Mouse (Mus musculus) lung, postnatal 14 days (tissue): ENCODE data around the gene Slc5a4a.

Source experiments
- DNase-seq: peaks from one replicate; pipeline ENCODE4 v3.0.0; 2021

Gene Slc5a4a

GRCm38 (mm10) chr10:76147278-76147677 is at the start of gene Slc5a4a:
Slc5a4a (plus strand) TSS chr10:76147451.
- no peak for DNase-seq

DNA sequence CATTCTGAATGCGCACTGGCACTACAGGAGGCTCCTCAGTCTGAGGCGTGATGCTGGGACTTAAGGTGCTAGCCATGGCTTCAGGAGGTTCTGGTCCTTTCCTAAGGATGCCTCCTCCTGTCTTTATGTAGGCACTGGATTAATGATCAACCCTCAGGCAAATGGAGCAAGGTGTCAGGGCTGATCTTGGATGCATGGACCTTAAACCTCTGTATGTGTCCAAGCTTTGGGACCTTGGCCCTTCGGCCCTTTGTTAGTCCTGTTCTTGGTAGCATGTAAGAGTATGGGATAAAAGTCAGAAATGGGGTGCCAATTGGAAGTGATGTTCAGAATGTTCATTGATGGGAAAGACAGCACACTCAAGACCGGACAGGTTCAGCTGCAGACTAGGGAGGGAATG is 36.4 kb upstream of the Slc5a4a start, which contains the start of gene Slc5a4b:
TSS of gene Slc5a4b (minus strand) at position 101 of the 400 bp plus-strand sequence.
- no peak for DNase-seq

GRCm38 (mm10) chr10:76117966-76118365 is 29.3 kb upstream of the Slc5a4a start:
- DNase-seq, result peak; percentile 74

- DNase-seq, result peak; percentile 30
Measured at GRCm38 (mm10) chr10:76118741-76119140, 28.5 kb upstream of the Slc5a4a start.

GRCm38 (mm10) chr10:76120124-76120711 is 27.0 kb upstream of the Slc5a4a start:
- no peak for DNase-seq

DNA sequence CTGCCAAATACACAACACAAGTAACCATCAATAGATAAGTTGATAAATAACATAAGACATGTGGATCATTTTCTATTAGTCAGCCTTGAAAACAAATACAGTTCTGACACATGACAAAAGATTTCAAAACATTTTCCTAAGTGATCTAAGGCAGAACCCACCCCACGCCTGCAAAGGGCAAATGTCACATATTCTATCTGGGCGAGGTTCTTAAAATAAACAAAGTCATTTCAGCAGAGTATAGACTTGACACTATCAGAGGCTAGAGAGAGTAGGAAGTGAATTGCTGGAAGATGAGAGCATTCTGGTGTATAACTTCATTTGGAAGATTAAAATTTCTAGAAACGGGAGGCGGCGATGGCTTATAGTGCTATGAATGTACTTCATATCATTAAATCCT is 25.8 kb upstream of the Slc5a4a start:
- no peak for DNase-seq

DNA sequence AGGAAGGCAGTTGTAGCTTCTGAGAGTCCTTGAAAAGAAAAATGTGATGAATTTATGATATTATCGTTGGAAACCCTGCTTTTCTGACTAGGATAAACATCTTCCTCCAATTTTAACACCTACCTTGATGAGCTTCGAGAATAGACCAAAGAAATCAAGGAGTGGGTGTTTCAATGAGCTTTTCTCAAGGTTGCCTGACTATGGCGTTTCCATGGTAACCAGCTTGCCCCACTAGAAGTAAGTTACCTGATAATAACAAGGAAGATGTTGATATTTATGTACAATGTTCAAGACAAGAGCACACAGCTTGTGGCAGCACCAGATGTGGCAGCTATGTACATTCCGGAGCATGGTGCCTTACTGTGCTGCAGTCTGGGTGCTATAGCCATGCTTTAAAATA is 14.7 kb upstream of the Slc5a4a start:
- DNase-seq, result no peak

DNA sequence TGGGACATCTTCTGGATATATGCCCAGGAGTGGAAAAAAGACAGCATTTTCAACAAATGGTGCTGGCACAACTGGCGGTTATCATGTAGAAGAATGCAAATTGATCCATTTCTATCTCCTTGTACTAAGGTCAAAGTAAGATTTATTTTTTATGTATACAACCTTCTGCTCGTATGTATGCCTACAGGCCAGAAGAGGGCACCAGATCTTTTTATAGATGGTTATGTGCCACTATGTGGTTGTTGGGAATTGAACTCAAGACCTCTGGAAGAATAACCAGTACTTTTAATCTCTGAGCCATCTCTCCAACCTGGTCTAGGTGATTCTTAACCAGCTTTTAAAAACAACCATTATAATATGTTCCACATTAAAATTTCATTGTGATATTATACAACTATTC is 10.9 kb upstream of the Slc5a4a start:
- DNase-seq, result no peak

GRCm38 (mm10) chr10:76146846-76147245 is 405 bp upstream of the Slc5a4a start:
- DNase-seq, result no peak

DNA sequence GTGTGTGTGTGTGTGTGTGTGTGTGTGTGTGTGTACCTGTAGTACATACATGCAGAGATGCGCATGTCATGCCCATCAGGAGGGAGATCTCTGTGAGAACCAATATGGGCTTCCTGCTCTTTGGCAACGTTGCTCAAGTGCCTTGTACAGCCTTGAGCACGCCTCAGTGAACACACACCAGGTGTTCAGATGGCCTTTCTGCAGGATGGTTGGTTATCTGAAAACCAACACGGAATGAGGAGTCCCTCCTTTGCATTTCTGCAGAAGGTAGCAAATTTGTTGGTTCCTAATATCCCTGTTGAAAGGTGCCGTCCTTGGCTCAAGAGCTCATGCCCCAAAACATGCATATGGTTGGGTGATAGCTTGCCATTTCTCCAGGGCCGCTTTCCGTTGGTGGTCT is 8.7 kb downstream of the Slc5a4a start:
- no peak for DNase-seq

- DNase-seq, result no peak
Measured at GRCm38 (mm10) chr10:76157528-76157927, 10.3 kb downstream of the Slc5a4a start.

- DNase-seq, result no peak
Measured at GRCm38 (mm10) chr10:76158009-76158408, 10.8 kb downstream of the Slc5a4a start.

DNA sequence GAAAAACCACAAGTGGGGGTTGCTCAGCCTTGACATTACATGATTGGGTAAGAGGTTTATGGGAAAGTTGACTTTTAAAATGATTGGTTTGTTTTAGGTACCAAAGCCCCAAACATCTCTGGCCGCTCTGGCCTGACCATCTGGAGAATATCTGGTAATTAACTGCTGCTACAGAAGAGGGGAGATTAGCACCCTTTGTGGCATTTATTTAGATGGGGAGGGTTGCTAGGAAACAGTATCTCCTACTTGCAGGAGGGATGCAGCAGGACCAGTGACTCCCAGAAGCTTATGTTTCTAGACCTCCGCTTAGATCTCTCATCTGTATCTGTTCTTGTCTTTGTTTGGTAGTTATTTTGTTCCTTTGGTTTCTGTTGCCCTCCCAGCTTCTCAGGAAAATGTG is 27.6 kb downstream of the Slc5a4a start:
- DNase-seq, result no peak

- DNase-seq, result no peak
Measured at GRCm38 (mm10) chr10:76185216-76185615, 38.0 kb downstream of the Slc5a4a start.

DNA sequence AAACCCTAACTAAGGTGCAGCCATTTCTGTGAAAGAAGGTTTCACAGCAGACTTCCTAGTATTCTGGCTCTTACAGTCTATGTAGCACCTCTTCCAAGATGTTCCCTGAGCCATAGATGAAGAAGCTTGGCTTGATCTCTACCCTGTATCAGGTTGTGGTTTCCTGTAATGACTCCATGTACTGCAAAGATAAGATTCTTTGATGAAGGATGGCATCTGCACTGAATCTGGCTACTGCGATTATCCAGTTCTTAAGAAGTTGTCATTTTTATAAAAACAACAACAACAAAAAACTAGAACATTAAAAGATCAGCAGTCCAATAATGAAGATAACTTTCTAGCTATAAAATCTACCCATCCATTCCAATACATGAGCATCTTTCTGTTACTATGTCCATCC is 40.8 kb downstream of the Slc5a4a start:
- no peak for DNase-seq

DNA sequence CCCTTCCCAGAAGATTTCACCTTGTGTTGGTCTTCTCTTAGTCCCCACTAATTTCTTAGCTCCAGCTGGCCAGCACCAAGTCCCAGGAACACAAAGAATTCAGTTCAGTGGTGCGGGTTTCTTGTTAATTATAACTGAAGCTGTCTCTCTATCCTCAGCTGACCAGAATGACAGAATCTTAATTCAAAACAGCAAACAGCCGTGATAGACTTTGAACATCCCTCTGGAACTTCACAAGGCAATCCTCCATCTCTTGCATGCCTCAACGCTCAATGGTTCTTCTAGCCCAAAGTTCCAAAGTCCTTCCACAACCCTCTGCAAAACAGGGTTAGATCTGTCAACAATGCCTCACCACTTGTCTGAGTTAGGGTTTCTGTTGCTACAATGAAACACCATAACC is 54.2 kb downstream of the Slc5a4a start:
- DNase-seq, result no peak

GRCm38 (mm10) chr10:76201978-76202377 is 54.7 kb downstream of the Slc5a4a start:
- DNase-seq, result peak; percentile 83

DNA sequence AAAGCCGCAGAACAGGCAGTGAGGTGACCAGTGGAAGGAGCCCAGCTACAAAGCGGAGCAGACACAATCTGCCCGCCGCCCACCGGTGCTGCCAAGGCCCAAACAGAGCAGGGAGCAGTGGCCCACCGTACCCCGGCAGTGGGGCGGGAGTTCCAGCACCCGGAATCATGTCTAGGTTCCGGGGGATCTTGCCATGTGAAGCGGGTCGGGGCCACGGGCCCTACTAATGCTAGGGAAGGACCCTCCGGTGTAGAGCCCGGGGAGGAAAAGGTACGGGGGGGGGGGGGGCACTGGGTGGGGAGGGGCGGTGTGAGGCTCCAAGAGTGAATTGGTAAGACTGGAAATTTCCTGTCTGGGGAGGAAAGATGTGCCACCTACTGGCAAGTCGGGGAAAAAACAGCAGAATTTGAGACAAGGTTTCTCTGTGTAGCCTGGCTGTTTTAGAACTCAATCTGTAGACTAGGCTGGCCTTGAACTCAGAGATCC is 56.6 kb downstream of the Slc5a4a start:
- peak; percentile 37 for DNase-seq

DNA sequence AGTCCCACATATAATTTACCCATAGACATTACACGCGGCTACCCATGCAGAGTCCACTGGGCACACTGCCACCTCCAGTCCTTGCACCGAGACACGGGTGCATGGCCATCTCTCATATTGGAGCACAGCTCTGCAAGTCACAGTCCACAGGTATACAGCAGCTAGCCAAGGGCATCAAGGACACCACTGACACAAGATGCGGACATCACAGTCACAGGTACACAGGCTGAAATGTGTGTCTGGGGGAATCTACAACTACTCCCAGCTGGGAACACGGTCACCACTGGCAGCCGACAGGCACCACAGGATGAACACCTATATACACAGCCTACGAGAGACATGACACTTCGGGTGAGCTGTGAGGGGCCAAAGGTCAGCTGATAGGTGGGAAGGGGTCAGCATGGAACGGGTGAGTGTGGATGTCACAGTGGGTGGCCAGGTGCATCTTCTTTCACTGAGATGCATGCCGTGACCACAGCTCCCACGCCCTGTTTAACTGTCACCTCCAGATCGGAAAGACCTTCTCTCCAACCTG is 60.1 kb downstream of the Slc5a4a start:
- no peak for DNase-seq

DNA sequence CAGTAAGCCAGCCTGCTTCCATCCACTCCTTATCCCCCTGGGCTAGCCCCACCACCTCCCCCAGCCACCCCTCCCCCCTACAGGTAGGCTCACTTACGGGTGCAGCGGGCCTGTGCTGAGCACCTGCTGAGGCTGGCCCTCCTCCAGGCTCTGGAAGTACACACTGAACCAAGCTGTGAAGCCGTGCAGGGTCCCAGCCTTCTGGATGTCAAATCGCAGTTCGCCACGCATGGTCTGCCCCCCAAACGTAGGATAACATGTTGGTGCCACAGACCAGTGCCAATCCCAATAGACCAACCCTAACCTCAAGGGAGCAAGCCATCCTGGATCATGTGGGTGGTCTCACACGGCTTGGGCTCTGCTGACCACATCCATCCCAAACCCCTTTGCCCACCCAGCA is 62.0 kb downstream of the Slc5a4a start:
- DNase-seq, result no peak

- no peak for DNase-seq
Measured at GRCm38 (mm10) chr10:76210806-76211205, 63.6 kb downstream of the Slc5a4a start.

DNA sequence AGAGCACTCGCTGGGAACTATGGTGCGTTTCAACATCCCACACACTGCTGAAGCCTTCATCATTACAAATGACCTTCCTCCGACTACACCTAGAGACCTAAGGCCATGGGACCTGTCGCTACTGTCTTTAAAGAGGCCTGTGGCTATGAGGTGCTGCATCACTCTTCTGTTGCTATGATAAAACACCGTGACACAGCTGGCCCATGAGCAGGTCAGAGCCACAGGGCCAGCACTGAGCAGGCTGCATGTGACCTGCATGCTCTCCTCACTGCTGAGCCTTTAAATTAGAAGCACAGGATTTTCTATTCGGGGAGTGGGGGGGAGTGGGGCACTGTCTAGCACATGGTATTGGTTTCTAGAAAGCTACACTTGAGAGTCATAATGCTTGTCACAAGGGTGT is 64.9 kb downstream of the Slc5a4a start:
- DNase-seq, result no peak

GRCm38 (mm10) chr10:76214161-76214560 is 66.9 kb downstream of the Slc5a4a start:
- DNase-seq, result no peak

GRCm38 (mm10) chr10:76217056-76217455 is 69.8 kb downstream of the Slc5a4a start:
- DNase-seq, result no peak

GRCm38 (mm10) chr10:76218240-76218639 is 71.0 kb downstream of the Slc5a4a start:
- DNase-seq, result no peak
